Mouse (Mus musculus) adrenal gland, postnatal 36 days (tissue): ENCODE measurements at regions not wholly inside any gene's neighbourhood (a gene's known extent, or its start where the extent isn't known, plus 50 kb on each side); places are given as distances from the start of the nearest gene placed in this dataset.

ENCODE experiments used
- DNase-seq, 2 experiments: peaks; one replicate each; pipeline ENCODE4 v3.0.0; 2021; ENCODE audit warnings: mixed read lengths in 1 of 2

GRCm38 (mm10) chr8:126681948-126682651 is 88.3 kb upstream of the Irf2bp2 start:
- no peak for DNase-seq

GRCm38 (mm10) chr8:126678004-126678751 is 84.4 kb upstream of the Irf2bp2 start:
- no peak for DNase-seq

- DNase-seq: no peak
Measured at GRCm38 (mm10) chr8:126675153-126675552, 81.4 kb upstream of the Irf2bp2 start.

- DNase-seq: peak in 1 of 2 experiments; percentile 68
Measured at GRCm38 (mm10) chr8:126673038-126673740, 79.4 kb upstream of the Irf2bp2 start.

- DNase-seq: no peak
Measured at GRCm38 (mm10) chr8:126671594-126671993, 77.8 kb upstream of the Irf2bp2 start.

- no peak for DNase-seq
Measured at GRCm38 (mm10) chr8:126669919-126670318, 76.1 kb upstream of the Irf2bp2 start.

GRCm38 (mm10) chr8:126669154-126669553 is 75.4 kb upstream of the Irf2bp2 start:
- no peak for DNase-seq

GRCm38 (mm10) chr8:126668657-126669025 is 74.9 kb upstream of the Irf2bp2 start:
- DNase-seq: no peak

- DNase-seq: peak; percentile 87 to 89
Measured at GRCm38 (mm10) chr8:126667721-126668656, 74.2 kb upstream of the Irf2bp2 start.

- peak in 1 of 2 experiments; percentile 41 for DNase-seq
Measured at GRCm38 (mm10) chr8:126667086-126667720, 73.4 kb upstream of the Irf2bp2 start.

- peak; percentile 99 to 100 for DNase-seq
Measured at GRCm38 (mm10) chr8:126666327-126667085, 72.7 kb upstream of the Irf2bp2 start.

GRCm38 (mm10) chr8:126665581-126666241 is 71.9 kb upstream of the Irf2bp2 start:
- peak; percentile 77 to 81 for DNase-seq

- no peak for DNase-seq
Measured at GRCm38 (mm10) chr8:126664891-126665290, 71.1 kb upstream of the Irf2bp2 start.

- no peak for DNase-seq
Measured at GRCm38 (mm10) chr8:126662797-126663784, 69.3 kb upstream of the Irf2bp2 start.

GRCm38 (mm10) chr8:126662151-126662550 is 68.4 kb upstream of the Irf2bp2 start:
- no peak for DNase-seq

GRCm38 (mm10) chr8:126661511-126662142 is 67.8 kb upstream of the Irf2bp2 start:
- peak; percentile 70 to 76 for DNase-seq

- no peak for DNase-seq
Measured at GRCm38 (mm10) chr8:126660658-126661316, 67.0 kb upstream of the Irf2bp2 start.
